Mouse (Mus musculus) myocyte (in vitro differentiated cells): ENCODE data around the gene Mrtfa.

ENCODE experiments used
- E2F4 ChIP-seq: IDR thresholded peaks from one replicate; pipeline ENCODE4 v1.6.1; 2011; ENCODE audit warnings: mild to moderate bottlenecking, control low read depth, moderate library complexity; ENCODE audit not compliant: insufficient read depth
- MAX ChIP-seq: IDR thresholded peaks from one replicate; pipeline ENCODE4 v1.6.1; 2011; ENCODE audit warnings: low read depth, mild to moderate bottlenecking, control low read depth
- POLR2A ChIP-seq: IDR thresholded peaks from one replicate; pipeline ENCODE4 v1.6.1; 2011; ENCODE audit warnings: low read depth, mild to moderate bottlenecking, control low read depth, moderate library complexity; ENCODE audit not compliant: insufficient read length
- POLR2AphosphoS2 ChIP-seq: IDR thresholded peaks from one replicate; pipeline ENCODE4 v1.6.1; 2011; ENCODE audit warnings: low read depth, control low read depth; ENCODE audit not compliant: insufficient read length
- TCF3 ChIP-seq: IDR thresholded peaks from one replicate; pipeline ENCODE4 v1.6.1; 2011; ENCODE audit warnings: low read depth, control low read depth; ENCODE audit not compliant: insufficient read length

DNA sequence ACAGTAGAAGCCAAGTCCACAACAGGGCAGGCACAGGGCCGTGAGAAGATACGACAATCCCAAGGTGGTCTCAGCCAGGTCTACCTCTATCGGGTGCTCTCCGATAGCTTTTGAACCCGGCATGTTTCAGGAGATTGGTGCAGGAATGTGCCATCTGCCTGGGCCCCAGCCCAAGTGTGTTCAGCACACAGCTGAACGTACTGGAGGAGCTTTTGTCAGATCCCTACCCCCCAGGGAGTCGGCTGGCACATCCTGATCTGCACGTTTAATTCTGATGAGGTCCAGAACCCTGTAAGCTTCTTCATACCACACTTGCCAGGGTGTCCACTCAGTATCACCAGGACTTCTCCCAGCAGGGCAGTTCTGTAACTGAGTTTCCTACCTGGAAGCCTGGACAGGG, 127.9 kb downstream of the Mrtfa start:
- TF ChIP-seq POLR2AphosphoS2: no peak
- TF ChIP-seq MAX: no peak
- no peak for TF ChIP-seq E2F4
- TF ChIP-seq POLR2A: peak; percentile 15
- TF ChIP-seq TCF3: peak; percentile 46
